Mouse (Mus musculus) cerebellum, adult 2 months (tissue): ENCODE measurements at regions not wholly inside any gene's neighbourhood (a gene's known extent, or its start where the extent isn't known, plus 50 kb on each side); places are given as distances from the start of the nearest gene placed in this dataset.
A peak's percentile ranks its signal among the peaks of the same experiment; 100 is the strongest.
"Not testable (repeated sequence)": the region's sequence is repeated elsewhere in the genome, so short reads cannot be mapped to it uniquely, and the experiment has no call there.

ENCODE experiments used
- DNase-seq, 2 experiments: peaks; one replicate each; pipeline ENCODE4 v3.0.0; 2021
- H3K27ac ChIP-seq: fragments of 200-500 bp; 2 replicates; pipeline ENCODE4 v1.5.1; 2012; ENCODE audit warnings: low read length, control low read depth, inconsistent platforms; ENCODE audit not compliant: insufficient read depth
- H3K27me3 ChIP-seq: fragments of 200-500 bp; 2 replicates; pipeline ENCODE4 v1.6.1; 2012; ENCODE audit warnings: inconsistent platforms, mild to moderate bottlenecking, low read length, moderate library complexity; ENCODE audit not compliant: control insufficient read depth, insufficient read depth
- H3K4me1 ChIP-seq: fragments of 200-500 bp; 2 replicates; pipeline ENCODE4 v1.6.1; 2011; ENCODE audit warnings: low read length; ENCODE audit not compliant: control insufficient read depth, insufficient read depth
- H3K4me3 ChIP-seq: fragments of 200-500 bp; replicated peaks from 2 replicates; pipeline ENCODE3; 2011; ENCODE audit warnings: mild to moderate bottlenecking, low read depth, low read length, control low read depth; ENCODE audit not compliant: insufficient read depth
- CTCF ChIP-seq: fragments of 200-500 bp; IDR thresholded peaks from 2 replicates; pipeline ENCODE4 v1.5.1; 2011; ENCODE audit warnings: low read depth, mild to moderate bottlenecking, control low read depth, low read length, moderate library complexity, borderline replicate concordance; ENCODE audit not compliant: insufficient read depth
- POLR2A ChIP-seq: fragments of 200-500 bp; IDR thresholded peaks from 2 replicates; pipeline ENCODE4 v1.6.1; 2011; ENCODE audit warnings: low read length, control low read depth, borderline replicate concordance; ENCODE audit not compliant: insufficient read depth
- WGBS: fragments of 180-500 bp; shearing (Covaris S2); methylation state at CpG from one replicate; pipeline ENCODE4 v1.1.7; 2018; 5-methylcytosine and 5-hydroxymethylcytosine counted together

GRCm38 (mm10) chr12:11802326-11802725 is 346.4 kb downstream of the Rad51ap2 start:
- no peak overlapping the region for H3K27ac ChIP-seq
- H3K4me1 ChIP-seq = no peaks in the 10 kb centered on the region
- H3K27me3 ChIP-seq = no peaks in the 10 kb centered on the region
- no peak for DNase-seq
- TF ChIP-seq CTCF = no peak
- TF ChIP-seq POLR2A = no peak
- H3K4me3 ChIP-seq = no peak overlapping the region
- WGBS = 80% methylated on average over 2 of the region's 2 CpGs

GRCm38 (mm10) chr12:11803162-11803561 is 347.3 kb downstream of the Rad51ap2 start:
- Histone ChIP-seq H3K4me1 (no peaks in the 10 kb centered on the region), H3K4me3 (no peak overlapping the region), H3K27ac (no peak overlapping the region), H3K27me3 (no peaks in the 10 kb centered on the region)
- TF ChIP-seq POLR2A = no peak
- TF ChIP-seq CTCF = no peak
- no peak for DNase-seq
- 69% methylated on average over 1 of the region's 1 CpGs for WGBS

GRCm38 (mm10) chr12:11829701-11830100 is 373.8 kb downstream of the Rad51ap2 start:
- Histone ChIP-seq H3K27ac (no peak overlapping the region), H3K27me3 (no peaks in the 10 kb centered on the region), H3K4me1 (no peaks in the 10 kb centered on the region), H3K4me3 (no peak overlapping the region)
- TF ChIP-seq CTCF (no peak), POLR2A (no peak)
- no peak for DNase-seq

GRCm38 (mm10) chr12:11831292-11831691 is 375.4 kb downstream of the Rad51ap2 start:
- Histone ChIP-seq H3K4me3 (no peak overlapping the region), H3K27ac (no peak overlapping the region), H3K27me3 (no peaks in the 10 kb centered on the region), H3K4me1 (no peaks in the 10 kb centered on the region)
- 41% methylated on average over 5 of the region's 5 CpGs for WGBS
- TF ChIP-seq POLR2A (no peak), CTCF (no peak)
- DNase-seq = no peak

GRCm38 (mm10) chr12:11837819-11838472 is 382.1 kb downstream of the Rad51ap2 start:
- no peaks in the 10 kb centered on the region for H3K27me3 ChIP-seq
- peak in 1 of 2 experiments; percentile 1 for DNase-seq
- no peak overlapping the region for H3K4me3 ChIP-seq
- no peaks in the 10 kb centered on the region for H3K4me1 ChIP-seq
- TF ChIP-seq CTCF (no peak), POLR2A (no peak)
- no peak overlapping the region for H3K27ac ChIP-seq
- 43% methylated on average over 3 of the region's 3 CpGs for WGBS

GRCm38 (mm10) chr12:11851034-11851433 is 395.2 kb downstream of the Rad51ap2 start:
- no peak for DNase-seq
- Histone ChIP-seq H3K27me3 (no peaks in the 10 kb centered on the region), H3K4me3 (no peak overlapping the region), H3K27ac (no peak overlapping the region), H3K4me1 (no peaks in the 10 kb centered on the region)
- TF ChIP-seq CTCF (no peak), POLR2A (no peak)
- WGBS = 75% methylated on average over 3 of the region's 3 CpGs

- not testable (repeated sequence) for DNase-seq
- 88% methylated on average over 11 of the region's 11 CpGs for WGBS
Measured at GRCm38 (mm10) chr12:11881809-11882208, 380.1 kb upstream of the Fam49a start.

GRCm38 (mm10) chr12:11887291-11887690 is 374.6 kb upstream of the Fam49a start:
- Histone ChIP-seq H3K27me3 (no peaks in the 10 kb centered on the region), H3K4me1 (no peaks in the 10 kb centered on the region), H3K27ac (no peak overlapping the region), H3K4me3 (no peak overlapping the region)
- no peak for TF ChIP-seq POLR2A
- TF ChIP-seq CTCF = no peak
- no peak for DNase-seq

More at GRCm38 (mm10) chr12:11881809-11882208, 380.1 kb upstream of the Fam49a start:
- H3K4me3 ChIP-seq, H3K4me1 ChIP-seq, H3K27me3 ChIP-seq, H3K27ac ChIP-seq: not testable (repeated sequence)

- 17% methylated on average over 3 of the region's 3 CpGs for WGBS
- Histone ChIP-seq H3K27ac (no peak overlapping the region), H3K27me3 (no peaks in the 10 kb centered on the region), H3K4me1 (no peaks in the 10 kb centered on the region), H3K4me3 (no peak overlapping the region)
- no peak for TF ChIP-seq POLR2A
- TF ChIP-seq CTCF = no peak
- no peak for DNase-seq
Measured at GRCm38 (mm10) chr12:11899031-11899430, 362.9 kb upstream of the Fam49a start.
